Mouse (Mus musculus): ENCODE results near the gene Nucb1.

DNA sequence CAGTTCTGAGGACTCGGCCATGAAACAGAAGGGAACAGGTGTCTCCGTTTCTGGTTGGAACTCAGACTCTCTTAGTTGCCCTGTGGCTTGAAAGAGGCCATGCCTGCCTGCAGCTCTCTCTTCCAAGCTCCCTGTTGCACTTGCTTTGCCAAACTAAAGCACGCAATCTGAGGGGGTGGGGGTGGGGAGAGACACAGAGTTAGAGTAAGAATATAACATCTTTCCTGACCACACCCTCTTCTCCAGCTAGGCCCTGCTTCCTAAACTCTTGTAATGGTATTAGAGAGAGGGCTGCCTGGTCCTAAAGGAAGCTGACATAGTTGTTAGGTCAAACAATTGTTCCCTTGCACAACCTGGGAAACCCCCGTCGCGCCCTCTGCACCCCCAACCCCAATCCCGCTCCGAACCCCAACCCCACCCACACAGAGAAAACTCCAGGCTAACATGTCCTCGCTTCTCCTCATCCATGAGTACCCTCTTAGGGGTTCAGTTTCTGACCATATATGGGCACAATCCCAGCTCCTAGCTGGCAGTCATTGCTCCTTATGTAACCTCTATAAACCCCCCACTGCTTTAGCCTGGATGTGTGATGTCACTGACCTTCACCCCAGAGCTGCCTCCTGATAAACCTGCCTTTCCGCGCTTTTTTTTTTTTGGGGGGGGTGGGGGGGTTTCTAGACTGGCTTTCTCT, 40.8 kb upstream of the Nucb1 start:
- TF ChIP-seq CTCF (IDR thresholded peaks at IDR 0.05; ENCODE audit: control insufficient read depth, insufficient read depth, insufficient read length) = no peak
- TF ChIP-seq CEBPB (IDR thresholded peaks at IDR 0.05; ENCODE audit: low read depth) = no peak
- TF ChIP-seq MAX (IDR thresholded peaks at IDR 0.05) = no peak
- no peak for TF ChIP-seq MYOG (IDR thresholded peaks at IDR 0.05; ENCODE audit: control insufficient read depth, extremely low read depth, insufficient read length)
- no peak for TF ChIP-seq USF1 (IDR thresholded peaks at IDR 0.05; ENCODE audit: low read depth)
- TF ChIP-seq MYOD1 (IDR thresholded peaks at IDR 0.05; ENCODE audit: control insufficient read depth, insufficient read length, low read depth) = no peak
